Mouse (Mus musculus): Measurements from ENCODE around the gene Cd81.

The Cd81 gene

GRCm38 (mm10) chr7:143052626-143053007 is at the start of gene Cd81:
TSS of gene Cd81 (plus strand) at chr7:143052739.
- peak; percentile 79 to 87 for DNase-seq

- no peak for DNase-seq
These were observed 47.7 kb upstream of the Cd81 start, which contains the start of gene Tspan32 for GRCm38 (mm10) chr7:143004727-143005343. TSS of gene Tspan32 (plus strand) at chr7:143005046.

- no peak for DNase-seq
These were observed 47.0 kb upstream of the Cd81 start for GRCm38 (mm10) chr7:143005344-143006096.

- no peak for DNase-seq
These were observed 46.3 kb upstream of the Cd81 start for GRCm38 (mm10) chr7:143006097-143006755.

- no peak for DNase-seq
These were observed 45.6 kb upstream of the Cd81 start for GRCm38 (mm10) chr7:143006756-143007598.

- DNase-seq, result peak; percentile 91 to 95
These were observed 44.8 kb upstream of the Cd81 start for GRCm38 (mm10) chr7:143007599-143008369.

- DNase-seq, result peak; percentile 61 to 82
These were observed 44.1 kb upstream of the Cd81 start for GRCm38 (mm10) chr7:143008370-143008926.

- peak in 1 of 2 experiments; percentile 24 for DNase-seq
These were observed 43.4 kb upstream of the Cd81 start for GRCm38 (mm10) chr7:143008996-143009665.

- no peak for DNase-seq
These were observed 42.5 kb upstream of the Cd81 start for GRCm38 (mm10) chr7:143009996-143010395.

GRCm38 (mm10) chr7:143011226-143011625 is 41.3 kb upstream of the Cd81 start:
- no peak for DNase-seq

GRCm38 (mm10) chr7:143012230-143012875 is 40.2 kb upstream of the Cd81 start:
- no peak for DNase-seq

- peak in 1 of 2 experiments; percentile 29 for DNase-seq
These were observed 38.9 kb upstream of the Cd81 start for GRCm38 (mm10) chr7:143013420-143014178.

- no peak for DNase-seq
These were observed 37.5 kb upstream of the Cd81 start for GRCm38 (mm10) chr7:143014862-143015659.

GRCm38 (mm10) chr7:143015755-143016423 is 36.6 kb upstream of the Cd81 start:
- DNase-seq, result peak; percentile 70 to 72

GRCm38 (mm10) chr7:143016424-143017142 is 36.0 kb upstream of the Cd81 start:
- DNase-seq, result no peak

GRCm38 (mm10) chr7:143017181-143017580 is 35.4 kb upstream of the Cd81 start:
- DNase-seq, result no peak

- no peak for DNase-seq
These were observed 32.5 kb upstream of the Cd81 start for GRCm38 (mm10) chr7:143020040-143020439.

- peak in 1 of 2 experiments; percentile 15 for DNase-seq
These were observed 31.8 kb upstream of the Cd81 start for GRCm38 (mm10) chr7:143020764-143021163.

Data from kidney, adult 8-10 months (tissue).